Mouse (Mus musculus) embryonic facial prominence, embryonic 13.5 days (tissue): ENCODE measurements around the gene Reck. TPM values are rescaled to one million over a fixed set of nuclear protein-coding genes. Genes with fewer than 3 reads are reported as not detected.

Source experiments
- ATAC-seq: fragments of 200-750 bp; cut with Nextera tagmentation; 2 replicates; pipeline ENCODE4 v1.8.0; 2017; ENCODE audit warnings: low read depth; ENCODE audit not compliant: insufficient number of reproducible peaks, insufficient read depth, low FRiP score, low TSS enrichment
- H3K27ac ChIP-seq: fragments of 300-500 bp; sonication (generic); 2 replicates; pipeline ENCODE4 v1.5.1; 2015; ENCODE audit warnings: moderate library complexity, mild to moderate bottlenecking, inconsistent platforms
- H3K27me3 ChIP-seq: fragments of 300-500 bp; sonication (generic); 2 replicates; pipeline ENCODE4 v1.6.1; 2015; ENCODE audit warnings: mild to moderate bottlenecking, inconsistent platforms
- H3K36me3 ChIP-seq: fragments of 300-500 bp; sonication (generic); 2 replicates; pipeline ENCODE4 v1.6.1; 2015; ENCODE audit warnings: mild to moderate bottlenecking, inconsistent platforms
- H3K4me1 ChIP-seq: fragments of 300-500 bp; sonication (generic); 2 replicates; pipeline ENCODE4 v1.6.1; 2015; ENCODE audit warnings: inconsistent platforms
- H3K4me2 ChIP-seq: fragments of 300-500 bp; sonication (generic); 2 replicates; pipeline ENCODE4 v1.6.1; 2015; ENCODE audit warnings: moderate library complexity, mild to moderate bottlenecking, inconsistent platforms
- H3K4me3 ChIP-seq: fragments of 300-500 bp; sonication (generic); 2 replicates; pipeline ENCODE4 v1.5.1; 2015; ENCODE audit warnings: mild to moderate bottlenecking, inconsistent platforms
- H3K9ac ChIP-seq: fragments of 300-500 bp; sonication (generic); 2 replicates; pipeline ENCODE4 v1.6.1; 2015; ENCODE audit warnings: mild to moderate bottlenecking, inconsistent platforms
- H3K9me3 ChIP-seq: fragments of 300-500 bp; sonication (generic); 2 replicates; pipeline ENCODE4 v1.6.1; 2016; ENCODE audit warnings: inconsistent platforms
- WGBS: fragments of 180-500 bp; shearing (Covaris S2); methylation state at CpG from one replicate; pipeline ENCODE4 v1.1.7; 2015; ENCODE audit warnings: mixed read lengths; 5-methylcytosine and 5-hydroxymethylcytosine counted together
- polyA plus RNA-seq: library from polyadenylated mRNA; unstranded; fragments of >200 nt; fragmentation: Nextera tagmentation; extraction: Ambion mirVana; gene quantifications from 2 replicates; pipeline ENCODE4 v1.2.1, GENCODE M21; 2015

Reck gene
- polyA plus RNA-seq, 1 experiment from 2014 or later, result 28.9 TPM

- Histone ChIP-seq H3K9ac (peak within 1 kb of the TSS; percentile 77), H3K27ac (peak within 1 kb of the TSS; percentile 87), H3K4me3 (peak within 1 kb of the TSS; percentile 69), H3K4me2 (peak within 1 kb of the TSS; percentile 95), H3K9me3 (no peaks in the 10 kb centered on the region; the same call in 1 of the 2 replicates), H3K36me3 (no peaks in the 10 kb centered on the region), H3K27me3 (no peaks in the 10 kb centered on the region; the same call in 1 of the 2 replicates), H3K4me1 (peaks cover 16% of the 10 kb centered on the region)
- ATAC-seq, result peak; percentile 87
- under 1% methylated on average over 45 of the region's 45 CpGs for WGBS
Observed at GRCm38 (mm10) chr4:43957292-43957845, 82.0 kb downstream of the Reck start, which contains the start of gene Glipr2. Gene Glipr2 (plus strand): TSS chr4:43957401.

GRCm38 (mm10) chr4:43957846-43958461 lies 82.6 kb downstream of the Reck start:
- peak overlapping the region; percentile 87 for H3K27ac ChIP-seq
- ATAC-seq, result peak; percentile 50
- H3K4me2 ChIP-seq, result peak overlapping the region; percentile 95
- H3K4me3 ChIP-seq, result peak overlapping the region; percentile 69
- WGBS, result under 1% methylated on average over 26 of the region's 26 CpGs
- H3K4me1 ChIP-seq, result peaks cover 16% of the 10 kb centered on the region
- H3K27me3 ChIP-seq, result no peaks in the 10 kb centered on the region; the same call in 1 of the 2 replicates
- peak overlapping the region; percentile 77 for H3K9ac ChIP-seq
- no peaks in the 10 kb centered on the region for H3K36me3 ChIP-seq
- H3K9me3 ChIP-seq, result no peaks in the 10 kb centered on the region; the same call in 1 of the 2 replicates

- WGBS, result 60% methylated on average over 9 of the region's 9 CpGs
- Histone ChIP-seq H3K4me2 (peak overlapping the region; percentile 95), H3K9me3 (no peaks in the 10 kb centered on the region; the same call in 1 of the 2 replicates), H3K27me3 (no peaks in the 10 kb centered on the region; the same call in 1 of the 2 replicates), H3K4me3 (no peak overlapping the region), H3K9ac (0 out of 2 replicates have a peak overlapping the region, but pooled peaks have one; percentile 16), H3K36me3 (no peaks in the 10 kb centered on the region), H3K4me1 (peaks cover 16% of the 10 kb centered on the region), H3K27ac (no peak overlapping the region)
- no peak for ATAC-seq
Observed at GRCm38 (mm10) chr4:43959523-43960179, 84.3 kb downstream of the Reck start.

GRCm38 (mm10) chr4:43960207-43960606 lies 84.9 kb downstream of the Reck start:
- H3K27me3 ChIP-seq, result no peaks in the 10 kb centered on the region; the same call in 1 of the 2 replicates
- H3K9me3 ChIP-seq, result no peaks in the 10 kb centered on the region; the same call in 1 of the 2 replicates
- no peak overlapping the region for H3K27ac ChIP-seq
- peaks cover 16% of the 10 kb centered on the region for H3K4me1 ChIP-seq
- H3K4me2 ChIP-seq, result no peak overlapping the region
- no peaks in the 10 kb centered on the region for H3K36me3 ChIP-seq
- H3K9ac ChIP-seq, result no peak overlapping the region
- 81% methylated on average over 6 of the region's 6 CpGs for WGBS
- no peak for ATAC-seq
- H3K4me3 ChIP-seq, result no peak overlapping the region

GRCm38 (mm10) chr4:43964326-43964833 lies 89.0 kb downstream of the Reck start:
- H3K4me1 ChIP-seq, result peaks cover 24% of the 10 kb centered on the region
- no peak overlapping the region for H3K4me3 ChIP-seq
- no peaks in the 10 kb centered on the region for H3K27me3 ChIP-seq
- no peaks in the 10 kb centered on the region; the same call in 1 of the 2 replicates for H3K9me3 ChIP-seq
- no peaks in the 10 kb centered on the region for H3K36me3 ChIP-seq
- 47% methylated on average over 2 of the region's 2 CpGs for WGBS
- ATAC-seq, result no peak
- no peak overlapping the region for H3K27ac ChIP-seq
- H3K4me2 ChIP-seq, result no peak overlapping the region
- H3K9ac ChIP-seq, result no peak overlapping the region

GRCm38 (mm10) chr4:43964951-43965684 lies 89.8 kb downstream of the Reck start:
- ATAC-seq, result no peak
- 48% methylated on average over 4 of the region's 4 CpGs for WGBS
- no peak overlapping the region for H3K4me3 ChIP-seq
- H3K36me3 ChIP-seq, result no peaks in the 10 kb centered on the region
- H3K9ac ChIP-seq, result no peak overlapping the region
- H3K27me3 ChIP-seq, result no peaks in the 10 kb centered on the region
- no peak overlapping the region for H3K27ac ChIP-seq
- H3K9me3 ChIP-seq, result no peaks in the 10 kb centered on the region; the same call in 1 of the 2 replicates
- peaks cover 21% of the 10 kb centered on the region for H3K4me1 ChIP-seq
- H3K4me2 ChIP-seq, result no peak overlapping the region

GRCm38 (mm10) chr4:43965856-43966535 lies 90.7 kb downstream of the Reck start:
- H3K36me3 ChIP-seq, result no peaks in the 10 kb centered on the region
- no peak overlapping the region for H3K9ac ChIP-seq
- H3K27ac ChIP-seq, result no peak overlapping the region
- 69% methylated on average over 7 of the region's 7 CpGs for WGBS
- H3K9me3 ChIP-seq, result no peaks in the 10 kb centered on the region
- no peak overlapping the region for H3K4me2 ChIP-seq
- no peak overlapping the region for H3K4me3 ChIP-seq
- H3K27me3 ChIP-seq, result no peaks in the 10 kb centered on the region
- no peak for ATAC-seq
- peaks cover 21% of the 10 kb centered on the region for H3K4me1 ChIP-seq

- H3K9ac ChIP-seq, result peak overlapping the region; percentile 51; the same call in 1 of the 2 replicates
- no peaks in the 10 kb centered on the region for H3K36me3 ChIP-seq
- H3K4me3 ChIP-seq, result no peak overlapping the region
- peaks cover 34% of the 10 kb centered on the region for H3K4me1 ChIP-seq
- H3K9me3 ChIP-seq, result no peaks in the 10 kb centered on the region
- H3K27me3 ChIP-seq, result no peaks in the 10 kb centered on the region
- H3K27ac ChIP-seq, result peak overlapping the region; percentile 33; the same call in 1 of the 2 replicates
- no peak overlapping the region for H3K4me2 ChIP-seq
- WGBS, result 44% methylated on average over 13 of the region's 13 CpGs
- no peak for ATAC-seq
Observed at GRCm38 (mm10) chr4:43968650-43969049, 93.3 kb downstream of the Reck start.

- 0 out of 2 replicates have a peak overlapping the region, but pooled peaks have one; percentile 8 for H3K27ac ChIP-seq
- no peaks in the 10 kb centered on the region for H3K27me3 ChIP-seq
- H3K4me1 ChIP-seq, result peaks cover 34% of the 10 kb centered on the region
- H3K4me3 ChIP-seq, result no peak overlapping the region
- no peak overlapping the region for H3K4me2 ChIP-seq
- no peaks in the 10 kb centered on the region for H3K9me3 ChIP-seq
- WGBS, result 21% methylated on average over 4 of the region's 4 CpGs
- ATAC-seq, result no peak
- H3K9ac ChIP-seq, result no peak overlapping the region
- H3K36me3 ChIP-seq, result no peaks in the 10 kb centered on the region
Observed at GRCm38 (mm10) chr4:43969373-43969772, 94.0 kb downstream of the Reck start.

GRCm38 (mm10) chr4:43970393-43971330 lies 95.3 kb downstream of the Reck start:
- no peaks in the 10 kb centered on the region for H3K27me3 ChIP-seq
- H3K4me3 ChIP-seq, result no peak overlapping the region
- no peak overlapping the region for H3K27ac ChIP-seq
- H3K4me1 ChIP-seq, result peaks cover 32% of the 10 kb centered on the region
- no peaks in the 10 kb centered on the region for H3K36me3 ChIP-seq
- H3K9me3 ChIP-seq, result no peaks in the 10 kb centered on the region
- 83% methylated on average over 20 of the region's 20 CpGs for WGBS
- no peak overlapping the region for H3K4me2 ChIP-seq
- H3K9ac ChIP-seq, result no peak overlapping the region
- no peak for ATAC-seq
